Mouse (Mus musculus) liver, embryonic 14.5 days (tissue): ENCODE data around the gene Slamf1.

Source experiments
- CTCF ChIP-seq: IDR thresholded peaks from 2 replicates; pipeline ENCODE4 v1.5.1; 2016; ENCODE audit warnings: antibody characterized with exemption, low read depth, control low read depth
- EP300 ChIP-seq: IDR thresholded peaks from 2 replicates; pipeline ENCODE4 v1.6.1; 2016; ENCODE audit warnings: antibody characterized with exemption, low read depth

DNA sequence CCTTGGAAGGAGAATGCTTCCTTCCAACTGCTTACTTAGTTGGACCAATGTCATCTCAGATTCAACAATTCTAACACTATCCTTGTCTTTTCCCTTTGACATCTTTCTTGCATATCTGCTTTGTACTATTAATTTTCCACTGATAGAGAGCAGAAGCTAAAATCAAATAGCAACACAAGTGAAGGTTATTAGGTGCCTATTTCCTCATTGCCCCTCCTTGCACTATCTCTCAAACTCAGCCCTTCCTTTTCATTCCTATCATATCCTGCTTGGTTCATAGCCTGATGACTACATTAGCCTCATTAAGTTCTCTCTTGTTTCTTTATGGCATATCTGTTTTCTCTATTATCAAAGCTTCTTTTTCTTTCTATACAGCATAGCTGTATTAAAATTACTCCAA is 81.3 kb downstream of the Slamf1 start:
- TF ChIP-seq CTCF (no peak), EP300 (no peak)
